Mouse (Mus musculus): ENCODE results near the gene Arhgap10.
"Not testable (repeated sequence)": the region's sequence is repeated elsewhere in the genome, so short reads cannot be mapped to it uniquely, and the experiment has no call there.

Gene Arhgap10

GRCm38 (mm10) chr8:77342144-77342543, 175.6 kb downstream of the Arhgap10 start:
- in situ Hi-C loops (cut with MboI; ENCODE audit: low pct_unique_long_range_greater_than_20kb in 1 of 2, low sequenced_read_pairs in 2 of 2, unreplicated experiment in 1 of 2): no loop called here

GRCm38 (mm10) chr8:77341329-77341728, 176.4 kb downstream of the Arhgap10 start:
- in situ Hi-C loops (cut with MboI; ENCODE audit: low pct_unique_long_range_greater_than_20kb in 1 of 2, low sequenced_read_pairs in 2 of 2, unreplicated experiment in 1 of 2): no loop called here

DNA sequence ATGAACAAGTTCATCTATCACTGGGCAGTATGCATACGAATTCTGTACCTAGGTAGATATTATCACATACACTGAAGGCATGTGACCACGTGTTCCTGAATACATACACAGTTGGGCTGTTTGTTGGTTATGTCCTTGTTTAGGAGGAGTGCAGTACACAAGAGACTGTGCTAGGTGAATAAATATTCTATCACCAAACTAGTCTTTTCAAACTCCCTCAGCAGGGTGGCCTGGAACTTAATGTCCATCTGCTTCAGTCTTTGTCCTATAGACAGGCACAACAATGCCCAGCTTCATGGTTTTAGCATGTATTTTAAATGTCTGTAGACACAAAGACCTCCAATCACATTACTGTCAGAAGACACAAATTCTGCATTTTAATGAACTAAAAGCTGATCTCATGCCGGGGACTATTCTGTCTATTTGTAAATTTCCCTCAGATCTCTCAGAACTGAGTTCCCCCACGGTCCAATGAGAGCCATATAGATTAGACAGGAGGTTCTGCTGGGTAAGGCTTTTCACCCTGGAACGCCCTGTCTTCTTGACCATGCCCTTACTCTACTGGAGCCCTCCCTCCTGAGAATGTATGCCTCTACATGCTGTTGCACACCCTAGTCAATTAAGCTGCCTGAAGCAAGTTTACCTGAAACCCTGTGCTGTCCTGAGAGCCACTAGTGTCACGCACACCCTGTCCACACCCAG, 177.6 kb downstream of the Arhgap10 start:
- in situ Hi-C loops (cut with MboI; ENCODE audit: low pct_unique_long_range_greater_than_20kb in 1 of 2, low sequenced_read_pairs in 2 of 2, unreplicated experiment in 1 of 2): no loop called here

- in situ Hi-C loops (cut with MboI; ENCODE audit: low pct_unique_long_range_greater_than_20kb in 1 of 2, low sequenced_read_pairs in 2 of 2, unreplicated experiment in 1 of 2): no loop called here
These were observed 180.5 kb downstream of the Arhgap10 start for GRCm38 (mm10) chr8:77337272-77337671.

- in situ Hi-C loops (cut with MboI; ENCODE audit: low pct_unique_long_range_greater_than_20kb in 1 of 2, low sequenced_read_pairs in 2 of 2, unreplicated experiment in 1 of 2): no loop called here
These were observed 186.6 kb downstream of the Arhgap10 start for GRCm38 (mm10) chr8:77331180-77331579.

DNA sequence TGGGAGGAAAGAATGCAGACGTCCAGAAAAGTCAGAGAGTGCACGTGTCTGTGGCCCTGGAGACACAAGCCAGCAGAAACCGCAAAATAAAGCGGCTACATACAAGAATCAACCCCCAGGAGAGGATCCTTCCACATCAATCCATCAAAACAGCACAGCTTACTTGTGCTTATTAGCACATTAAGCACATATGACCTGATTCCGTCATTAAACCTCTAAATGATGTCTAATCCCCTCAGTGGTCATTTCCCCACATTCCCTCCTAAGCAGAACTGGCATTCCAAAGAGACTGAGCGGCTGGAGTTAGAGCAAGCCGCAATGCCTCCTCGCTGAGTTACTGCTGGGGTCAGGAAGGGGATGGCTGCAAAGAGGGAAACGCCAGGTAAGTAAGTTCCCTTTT, 187.4 kb downstream of the Arhgap10 start:
- in situ Hi-C loops (cut with MboI; ENCODE audit: low pct_unique_long_range_greater_than_20kb in 1 of 2, low sequenced_read_pairs in 2 of 2, unreplicated experiment in 1 of 2): no loop called here

DNA sequence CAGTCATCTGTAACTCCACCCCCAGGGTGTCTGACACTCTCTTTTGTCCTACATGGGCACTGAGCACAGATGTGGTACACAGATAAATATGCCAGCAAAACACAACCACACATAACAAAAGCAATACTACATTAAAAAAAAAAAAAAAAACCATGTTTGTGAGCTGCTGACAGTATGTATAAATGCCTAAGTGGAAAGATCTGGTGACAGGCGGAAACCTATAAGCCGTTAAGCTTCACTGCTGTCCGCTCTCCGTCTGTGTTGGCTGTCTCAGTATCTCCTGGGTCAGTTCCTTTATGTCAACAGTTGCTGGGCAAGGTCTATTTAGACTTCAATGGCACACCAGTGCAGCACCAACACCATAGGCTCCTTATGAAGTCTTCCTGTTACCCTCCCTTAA, 188.0 kb downstream of the Arhgap10 start:
- in situ Hi-C loops (cut with MboI; ENCODE audit: low pct_unique_long_range_greater_than_20kb in 1 of 2, low sequenced_read_pairs in 2 of 2, unreplicated experiment in 1 of 2): no loop called here

DNA sequence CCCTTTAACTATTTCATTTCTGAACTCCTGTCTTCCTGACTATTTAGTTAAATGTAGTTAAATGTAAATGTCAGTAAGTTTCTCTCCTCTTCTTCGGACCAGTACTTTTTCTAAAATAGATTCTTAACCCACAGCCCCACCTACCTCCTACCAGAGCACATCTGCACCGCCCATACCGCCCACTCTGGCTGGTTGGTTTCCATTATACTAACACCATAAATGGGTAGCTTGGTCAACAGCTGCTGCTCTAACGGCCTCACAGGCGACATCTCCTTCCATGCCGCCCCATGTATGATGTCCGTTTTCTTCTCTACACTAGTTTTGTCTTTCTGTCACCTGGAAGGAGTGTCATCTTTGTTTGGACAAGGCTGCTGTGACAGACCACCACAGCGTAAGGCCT, 189.3 kb downstream of the Arhgap10 start:
- in situ Hi-C loops (cut with MboI; ENCODE audit: low pct_unique_long_range_greater_than_20kb in 1 of 2, low sequenced_read_pairs in 2 of 2, unreplicated experiment in 1 of 2): no loop called here

GRCm38 (mm10) chr8:77327326-77327725, 190.4 kb downstream of the Arhgap10 start:
- in situ Hi-C loops (cut with MboI; ENCODE audit: low pct_unique_long_range_greater_than_20kb in 1 of 2, low sequenced_read_pairs in 2 of 2, unreplicated experiment in 1 of 2): no loop called here

- in situ Hi-C loops (cut with MboI; ENCODE audit: low pct_unique_long_range_greater_than_20kb in 1 of 2, low sequenced_read_pairs in 2 of 2, unreplicated experiment in 1 of 2): not testable (repeated sequence)
These were observed 195.0 kb downstream of the Arhgap10 start for GRCm38 (mm10) chr8:77322727-77323126.

GRCm38 (mm10) chr8:77321901-77322300, 195.9 kb downstream of the Arhgap10 start:
- in situ Hi-C loops (cut with MboI; ENCODE audit: low pct_unique_long_range_greater_than_20kb in 1 of 2, low sequenced_read_pairs in 2 of 2, unreplicated experiment in 1 of 2): no loop called here

- in situ Hi-C loops (cut with MboI; ENCODE audit: low pct_unique_long_range_greater_than_20kb in 1 of 2, low sequenced_read_pairs in 2 of 2, unreplicated experiment in 1 of 2): no loop called here
These were observed 199.2 kb downstream of the Arhgap10 start for GRCm38 (mm10) chr8:77318590-77318989.

GRCm38 (mm10) chr8:77317771-77318170, 200.0 kb downstream of the Arhgap10 start:
- in situ Hi-C loops (cut with MboI; ENCODE audit: low pct_unique_long_range_greater_than_20kb in 1 of 2, low sequenced_read_pairs in 2 of 2, unreplicated experiment in 1 of 2): no loop called here

GRCm38 (mm10) chr8:77313003-77313402, 204.8 kb downstream of the Arhgap10 start:
- in situ Hi-C loops (cut with MboI; ENCODE audit: low pct_unique_long_range_greater_than_20kb in 1 of 2, low sequenced_read_pairs in 2 of 2, unreplicated experiment in 1 of 2): no loop called here

DNA sequence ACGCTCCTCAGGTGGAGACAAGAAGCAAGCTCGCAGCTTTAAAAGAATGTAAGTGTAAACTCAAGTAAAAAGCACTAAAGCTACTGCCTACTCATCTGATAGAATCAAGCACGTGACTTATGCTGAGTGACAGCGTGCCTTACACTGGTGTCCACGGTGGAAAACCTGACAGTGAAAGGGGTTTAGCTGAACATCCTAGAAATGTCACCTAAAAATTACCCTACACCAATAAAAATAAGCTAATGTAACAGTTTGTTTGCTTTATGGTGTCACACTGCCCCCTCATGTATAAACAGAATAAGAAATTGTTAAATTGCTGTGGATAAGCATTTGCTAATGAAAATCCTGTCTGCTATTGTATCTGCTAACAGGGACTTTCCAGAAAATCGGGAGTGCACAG, 206.0 kb downstream of the Arhgap10 start:
- in situ Hi-C loops (cut with MboI; ENCODE audit: low pct_unique_long_range_greater_than_20kb in 1 of 2, low sequenced_read_pairs in 2 of 2, unreplicated experiment in 1 of 2): no loop called here

- in situ Hi-C loops (cut with MboI; ENCODE audit: low pct_unique_long_range_greater_than_20kb in 1 of 2, low sequenced_read_pairs in 2 of 2, unreplicated experiment in 1 of 2): no loop called here
These were observed 207.2 kb downstream of the Arhgap10 start for GRCm38 (mm10) chr8:77310541-77310940.

DNA sequence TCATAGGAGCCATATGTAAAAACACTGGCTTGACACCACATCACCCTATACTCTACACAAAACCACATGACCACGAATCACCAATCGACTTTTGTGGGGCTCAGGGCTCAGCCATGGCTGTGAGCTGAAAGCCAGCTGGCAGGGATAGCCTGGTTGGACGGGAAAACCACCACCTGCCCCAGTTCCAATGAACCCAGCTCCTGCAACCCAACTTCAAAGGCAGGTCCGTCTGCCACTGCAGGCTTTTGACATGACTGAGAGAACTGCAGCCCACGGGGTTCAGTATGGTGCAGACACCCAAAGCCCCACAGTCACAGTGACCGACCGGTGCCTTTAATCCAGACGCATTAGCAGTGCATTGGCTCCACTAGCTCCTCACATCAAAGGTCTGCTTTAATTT, 207.7 kb downstream of the Arhgap10 start:
- in situ Hi-C loops (cut with MboI; ENCODE audit: low pct_unique_long_range_greater_than_20kb in 1 of 2, low sequenced_read_pairs in 2 of 2, unreplicated experiment in 1 of 2): no loop called here

DNA sequence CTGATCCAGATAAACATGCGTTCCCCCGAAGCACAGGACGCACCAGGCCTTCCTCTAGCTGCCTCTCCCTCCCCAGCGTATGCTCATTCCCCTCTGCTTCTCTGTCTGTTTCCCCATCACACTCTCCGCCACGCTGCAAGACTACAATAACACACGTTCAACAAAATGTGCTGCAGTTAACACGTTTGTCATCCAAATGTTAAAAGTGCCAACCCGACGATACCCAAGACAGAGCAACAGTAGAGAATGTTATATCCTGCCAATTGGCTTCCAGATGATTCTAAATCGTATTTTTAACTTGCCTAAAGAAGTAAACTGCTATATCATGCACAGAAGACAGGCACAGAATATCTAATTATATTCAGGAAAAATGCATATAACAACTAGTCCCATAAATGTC, 223.2 kb downstream of the Arhgap10 start:
- in situ Hi-C loops (cut with MboI; ENCODE audit: low pct_unique_long_range_greater_than_20kb in 1 of 2, low sequenced_read_pairs in 2 of 2, unreplicated experiment in 1 of 2): no loop called here

DNA sequence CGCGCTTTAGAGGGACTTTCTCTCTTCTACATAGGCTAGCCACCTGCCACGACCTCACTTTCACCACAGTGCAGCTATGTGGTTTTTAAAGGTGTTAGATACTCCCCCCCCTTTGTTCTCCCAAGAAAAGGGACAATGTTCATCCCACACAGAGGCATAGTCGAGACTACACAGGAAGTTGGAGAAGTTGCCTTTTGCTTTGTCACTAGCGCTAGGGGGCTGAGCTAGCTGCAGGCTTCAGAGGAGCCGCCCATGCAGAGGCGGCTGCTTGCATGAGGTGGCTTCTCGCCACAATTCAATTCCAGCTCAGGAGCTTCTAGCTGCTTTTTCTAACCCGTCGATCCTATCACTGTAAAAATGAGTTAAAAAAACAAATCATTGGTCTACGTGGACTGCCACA, 225.1 kb downstream of the Arhgap10 start:
- in situ Hi-C loops (cut with MboI; ENCODE audit: low pct_unique_long_range_greater_than_20kb in 1 of 2, low sequenced_read_pairs in 2 of 2, unreplicated experiment in 1 of 2): no loop called here

- in situ Hi-C loops (cut with MboI; ENCODE audit: low pct_unique_long_range_greater_than_20kb in 1 of 2, low sequenced_read_pairs in 2 of 2, unreplicated experiment in 1 of 2): no loop called here
These were observed 225.6 kb downstream of the Arhgap10 start for GRCm38 (mm10) chr8:77292120-77292519.

GRCm38 (mm10) chr8:77288492-77288891, 229.3 kb downstream of the Arhgap10 start:
- in situ Hi-C loops (cut with MboI; ENCODE audit: low pct_unique_long_range_greater_than_20kb in 1 of 2, low sequenced_read_pairs in 2 of 2, unreplicated experiment in 1 of 2): no loop called here
